Mouse (Mus musculus) lung, embryonic 16.5 days (tissue): Measurements from ENCODE around the gene AU040320. TPM values are rescaled to one million over a fixed set of nuclear protein-coding genes. Genes with fewer than 3 reads are reported as not detected.

Experiments
- ATAC-seq: fragments of 200-750 bp; cut with Nextera tagmentation; 2 replicates; pipeline ENCODE4 v1.8.0; 2017; ENCODE audit warnings: low read depth, mild to moderate bottlenecking, moderate library complexity
- H3K27ac ChIP-seq: fragments of 300-500 bp; sonication (generic); 2 replicates; pipeline ENCODE4 v1.5.1; 2014; ENCODE audit warnings: mild to moderate bottlenecking, control low read depth, low read length
- H3K27me3 ChIP-seq: fragments of 300-500 bp; sonication (generic); 2 replicates; pipeline ENCODE4 v1.6.1; 2014; ENCODE audit warnings: low read depth, low read length, mixed read lengths; ENCODE audit not compliant: control insufficient read depth, insufficient read depth
- H3K36me3 ChIP-seq: fragments of 300-500 bp; sonication (generic); 2 replicates; pipeline ENCODE4 v1.6.1; 2014; ENCODE audit warnings: low read length; ENCODE audit not compliant: control insufficient read depth, insufficient read depth
- H3K4me1 ChIP-seq: fragments of 300-500 bp; sonication (generic); replicated peaks from 2 replicates; pipeline ENCODE4 v1.6.1; 2014; ENCODE audit warnings: low read length, mixed read lengths; ENCODE audit not compliant: control insufficient read depth, insufficient read depth
- H3K4me2 ChIP-seq: fragments of 300-500 bp; sonication (generic); 2 replicates; pipeline ENCODE4 v1.6.1; 2014; ENCODE audit warnings: low read depth, low read length, control low read depth
- H3K4me3 ChIP-seq: fragments of 300-500 bp; sonication (generic); 2 replicates; pipeline ENCODE4 v1.5.1; 2014; ENCODE audit warnings: mild to moderate bottlenecking, low read length, control low read depth
- H3K9ac ChIP-seq: fragments of 300-500 bp; sonication (generic); 2 replicates; pipeline ENCODE4 v1.6.1; 2014; ENCODE audit warnings: low read length, control low read depth
- H3K9me3 ChIP-seq: fragments of 300-500 bp; sonication (generic); 2 replicates; pipeline ENCODE4 v1.6.1; 2016; ENCODE audit warnings: low read length; ENCODE audit not compliant: control insufficient read depth
- WGBS: fragments of 180-500 bp; shearing (Covaris S2); extraction: QIAGEN DNeasy Blood & Tissue Kit; methylation state at CpG from one replicate; pipeline ENCODE4 v1.1.7; 2014; 5-methylcytosine and 5-hydroxymethylcytosine counted together
- polyA plus RNA-seq: library from polyadenylated mRNA; unstranded; fragments of >200 nt; fragmentation: Nextera tagmentation; extraction: Ambion mirVana; gene quantifications from 2 replicates; pipeline ENCODE4 v1.2.1, GENCODE M21; 2015

Gene AU040320
- polyA plus RNA-seq, 1 experiment from 2014 or later = 24.2 TPM

DNA sequence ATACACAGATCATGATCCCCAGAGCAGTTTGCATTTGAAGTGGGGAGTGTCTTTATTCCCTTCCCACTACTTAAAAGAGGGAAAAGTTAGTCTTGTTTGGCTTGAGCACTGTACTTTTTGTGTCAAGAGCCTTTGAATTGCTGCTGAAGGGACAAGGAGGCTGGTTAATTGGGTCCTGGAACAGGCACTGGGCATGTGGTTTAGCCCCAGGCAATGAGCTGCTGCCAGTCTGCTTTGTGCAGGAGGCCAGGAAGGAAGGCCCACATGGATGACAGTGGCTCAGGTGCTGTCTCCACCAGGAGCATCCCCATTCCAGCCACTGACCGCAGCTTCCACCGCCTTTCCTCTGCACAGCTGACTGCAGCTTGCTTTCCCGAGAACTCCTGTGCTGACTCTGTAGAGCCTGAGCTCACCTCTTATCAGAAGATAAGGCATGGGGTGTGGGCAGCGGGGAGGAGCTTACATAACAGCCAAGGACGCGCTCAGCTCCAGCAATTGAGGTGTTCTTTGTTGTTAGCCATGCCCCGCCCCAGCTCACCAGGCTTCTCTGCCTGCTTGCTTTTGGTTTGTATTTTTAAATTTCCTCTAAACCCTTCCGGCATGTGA, 50.0 kb downstream of the AU040320 start:
- no peaks in the 10 kb centered on the region for H3K36me3 ChIP-seq
- H3K27me3 ChIP-seq = no peaks in the 10 kb centered on the region
- H3K4me2 ChIP-seq = no peak overlapping the region
- no peak overlapping the region for H3K27ac ChIP-seq
- WGBS = 33% methylated on average over 8 of the region's 8 CpGs
- H3K4me3 ChIP-seq = no peak overlapping the region
- ATAC-seq = peak; percentile 47; the same call in 1 of the 2 replicates
- 0 out of 2 replicates have a peak, but pooled peaks cover 3% of the 10 kb centered on the region for H3K4me1 ChIP-seq
- no peak overlapping the region for H3K9ac ChIP-seq
- no peaks in the 10 kb centered on the region for H3K9me3 ChIP-seq

DNA sequence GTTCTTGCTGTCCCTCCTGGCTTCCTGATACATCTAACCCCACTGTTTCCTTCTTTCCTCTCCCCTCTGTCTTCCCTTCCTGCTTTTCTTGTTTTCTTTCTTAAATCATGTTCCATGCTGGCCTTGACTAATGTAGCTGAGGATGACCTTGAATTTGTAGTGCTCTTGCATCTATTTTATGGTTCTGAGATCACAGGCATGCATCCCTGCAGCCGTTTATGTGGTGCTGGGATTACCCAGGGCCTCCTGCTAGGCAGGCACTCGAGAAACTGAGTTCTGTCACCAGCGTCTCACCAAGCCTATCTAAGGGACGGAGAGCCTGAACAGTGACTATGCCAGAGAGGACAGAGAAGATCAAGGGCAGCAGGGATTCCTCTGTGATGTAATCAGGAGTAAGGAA, 52.4 kb downstream of the AU040320 start:
- no peaks in the 10 kb centered on the region for H3K9me3 ChIP-seq
- no peak overlapping the region for H3K27ac ChIP-seq
- ATAC-seq = no peak
- WGBS = 67% methylated on average over 4 of the region's 4 CpGs
- H3K36me3 ChIP-seq = no peaks in the 10 kb centered on the region
- H3K4me3 ChIP-seq = no peak overlapping the region
- no peaks in the 10 kb centered on the region for H3K27me3 ChIP-seq
- H3K9ac ChIP-seq = no peak overlapping the region
- no peak overlapping the region for H3K4me2 ChIP-seq
- H3K4me1 ChIP-seq = 0 out of 2 replicates have a peak, but pooled peaks cover 3% of the 10 kb centered on the region

DNA sequence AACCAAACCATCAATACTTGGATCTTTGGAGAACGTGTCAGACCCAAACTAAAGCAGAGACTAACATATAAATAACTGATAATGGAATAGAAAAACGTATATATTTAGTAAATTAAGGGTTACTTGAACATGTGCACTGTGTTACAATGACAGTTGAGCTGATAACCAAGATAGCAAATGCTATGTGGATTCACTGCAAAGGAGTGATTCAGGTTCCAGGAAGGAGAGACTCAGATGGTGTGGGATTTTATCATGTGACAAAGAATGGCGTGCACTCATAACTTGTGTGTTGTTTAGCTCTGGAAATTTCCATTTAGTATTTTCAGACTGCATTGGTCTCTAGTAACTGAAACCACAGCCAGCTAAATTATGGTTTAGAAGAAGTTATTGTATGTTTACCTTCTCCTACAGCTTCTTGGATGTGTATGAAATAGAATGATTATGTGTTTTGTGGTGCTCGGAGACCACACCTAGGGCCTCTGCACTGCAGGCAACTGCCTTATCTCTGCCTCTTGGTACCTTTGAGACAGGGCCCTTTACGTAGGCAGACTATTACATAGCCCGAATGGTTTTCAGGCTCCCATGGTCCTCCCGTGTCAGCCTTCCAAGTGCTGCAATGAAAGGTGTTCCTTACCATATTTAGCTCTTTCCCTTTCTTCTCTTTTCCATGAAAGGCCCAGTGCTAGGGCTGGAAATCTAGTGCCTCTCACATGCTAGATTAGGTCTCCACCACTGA, 53.5 kb downstream of the AU040320 start:
- 0 out of 2 replicates have a peak, but pooled peaks cover 3% of the 10 kb centered on the region for H3K4me1 ChIP-seq
- H3K27ac ChIP-seq = no peak overlapping the region
- WGBS = 79% methylated on average over 7 of the region's 7 CpGs
- H3K27me3 ChIP-seq = no peaks in the 10 kb centered on the region
- H3K9me3 ChIP-seq = no peaks in the 10 kb centered on the region
- no peaks in the 10 kb centered on the region for H3K36me3 ChIP-seq
- H3K9ac ChIP-seq = no peak overlapping the region
- no peak overlapping the region for H3K4me2 ChIP-seq
- H3K4me3 ChIP-seq = no peak overlapping the region
- no peak for ATAC-seq

DNA sequence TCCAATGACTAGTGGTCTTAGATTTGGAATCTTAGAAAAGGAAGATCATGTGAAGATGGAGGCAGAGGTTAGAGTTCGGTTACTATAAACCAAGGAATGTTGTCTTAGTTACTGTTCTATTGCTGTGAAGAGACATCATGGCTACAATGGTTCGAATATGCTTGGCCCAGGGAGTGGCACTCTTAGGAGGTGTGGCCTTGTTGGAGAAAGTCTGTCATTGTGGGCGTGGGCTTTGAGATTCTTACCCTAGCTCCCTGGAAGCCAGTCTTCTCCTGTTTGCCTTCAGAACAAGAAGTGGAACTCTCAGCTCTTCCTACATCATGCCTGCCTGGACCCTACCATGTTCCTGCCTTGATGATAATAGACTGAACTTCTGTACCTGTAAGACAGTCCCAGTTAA, 57.2 kb downstream of the AU040320 start:
- H3K4me3 ChIP-seq = no peak overlapping the region
- 81% methylated on average over 3 of the region's 3 CpGs for WGBS

DNA sequence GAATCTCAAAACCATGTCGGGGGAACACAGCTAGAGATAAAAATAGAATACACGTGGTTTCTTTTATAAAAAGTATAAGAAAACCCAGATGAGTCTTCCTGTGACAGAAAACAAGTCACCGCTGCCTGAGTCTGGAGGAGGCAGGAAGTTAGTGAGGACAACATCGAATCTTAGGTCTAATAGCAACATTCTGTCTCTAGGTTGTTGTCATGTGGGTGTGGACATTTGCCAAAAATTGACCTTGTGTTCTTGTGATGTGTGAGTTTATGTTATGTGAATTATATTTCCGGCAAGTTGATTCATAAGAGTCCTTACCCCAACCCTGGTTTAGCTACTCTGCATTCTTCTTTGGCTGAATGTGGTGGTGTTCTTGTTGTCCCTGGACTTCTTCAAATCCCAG, 59.9 kb downstream of the AU040320 start:
- WGBS = 62% methylated on average over 5 of the region's 5 CpGs
- Histone ChIP-seq H3K27me3 (no peaks in the 10 kb centered on the region), H3K27ac (no peak overlapping the region), H3K4me3 (no peak overlapping the region), H3K36me3 (peaks cover 2% of the 10 kb centered on the region; the same call in 1 of the 2 replicates), H3K4me1 (no peaks in the 10 kb centered on the region), H3K9me3 (no peaks in the 10 kb centered on the region), H3K9ac (no peak overlapping the region), H3K4me2 (no peak overlapping the region)
- ATAC-seq = no peak

More for the DNA sequence above, 57.2 kb downstream of the AU040320 start:
- no peaks in the 10 kb centered on the region for H3K9me3 ChIP-seq
- H3K27me3 ChIP-seq = no peaks in the 10 kb centered on the region
- H3K4me2 ChIP-seq = no peak overlapping the region
- H3K4me1 ChIP-seq = no peaks in the 10 kb centered on the region
- no peaks in the 10 kb centered on the region; the same call in 1 of the 2 replicates for H3K36me3 ChIP-seq
- no peak for ATAC-seq
- H3K9ac ChIP-seq = no peak overlapping the region
- no peak overlapping the region for H3K27ac ChIP-seq

DNA sequence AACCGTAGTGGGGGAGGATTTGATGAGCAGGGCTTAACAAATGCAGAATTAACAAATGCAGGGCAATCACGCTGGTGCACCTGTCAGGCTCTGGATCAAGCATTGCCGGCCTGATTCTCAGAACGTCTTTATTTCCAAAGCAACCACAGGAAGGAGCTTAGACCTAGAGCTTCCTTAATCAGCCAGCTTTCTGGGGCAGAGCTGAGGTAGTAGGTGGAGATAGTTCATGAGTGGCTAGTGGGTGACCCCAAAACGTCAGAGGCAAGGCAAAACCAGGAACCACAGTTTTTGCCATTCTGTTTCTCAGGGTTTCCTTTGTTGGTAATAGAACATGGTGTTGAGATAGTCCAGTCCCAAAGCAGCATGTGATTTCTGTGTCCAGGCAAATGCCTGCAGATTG, 61.5 kb downstream of the AU040320 start:
- ATAC-seq = no peak
- Histone ChIP-seq H3K27ac (no peak overlapping the region), H3K27me3 (no peaks in the 10 kb centered on the region), H3K9me3 (no peaks in the 10 kb centered on the region), H3K36me3 (peaks cover 2% of the 10 kb centered on the region), H3K4me1 (no peaks in the 10 kb centered on the region), H3K4me2 (no peak overlapping the region), H3K9ac (no peak overlapping the region), H3K4me3 (no peak overlapping the region)
- WGBS = 70% methylated on average over 5 of the region's 5 CpGs

DNA sequence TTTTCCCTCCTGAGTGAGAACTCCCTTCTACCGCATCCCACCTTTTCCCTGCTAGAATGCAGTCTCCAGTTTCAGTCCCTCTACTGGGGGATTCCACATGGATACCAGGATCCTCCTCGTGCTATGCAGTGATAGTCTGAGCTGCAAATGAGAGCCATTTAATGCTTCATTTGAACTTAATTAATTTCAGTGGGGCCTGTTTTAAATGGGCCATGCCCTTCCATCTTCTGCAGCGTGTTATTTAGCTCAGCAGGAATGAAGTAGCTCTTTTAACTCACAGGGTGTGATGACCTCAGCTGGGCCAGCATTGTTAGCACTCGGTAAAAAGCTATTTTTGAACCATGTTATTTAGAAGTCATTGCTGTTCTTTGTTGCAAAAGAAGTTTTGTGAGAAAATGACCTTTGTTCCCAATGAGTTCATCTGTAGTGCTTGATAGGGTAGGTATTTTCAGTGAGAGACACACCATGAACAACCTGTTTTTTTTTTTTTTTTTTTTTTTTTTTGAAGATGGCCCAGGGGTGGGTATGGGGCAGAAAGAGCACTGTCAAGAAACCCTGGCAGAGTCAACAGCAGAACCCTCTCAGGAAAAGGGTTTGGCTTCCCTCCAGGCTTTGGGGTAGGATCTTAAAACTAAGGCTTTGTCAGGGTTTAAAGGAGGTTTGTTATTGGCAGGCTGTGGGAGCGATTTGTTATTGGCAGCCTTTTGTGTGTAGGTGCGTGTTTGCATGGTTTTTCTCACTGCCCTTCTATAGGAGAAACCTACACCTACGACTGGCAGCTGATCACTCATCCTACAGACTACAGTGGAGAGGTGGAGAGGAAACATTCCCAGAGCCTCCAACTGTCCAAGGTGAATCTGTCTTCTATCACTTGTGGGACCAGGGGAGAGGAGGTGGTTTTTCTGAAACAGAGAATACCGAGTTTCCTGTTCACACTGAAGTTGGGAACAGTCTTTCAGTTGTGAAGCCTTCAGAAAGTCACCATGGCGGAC, 69.8 kb downstream of the AU040320 start:
- Histone ChIP-seq H3K36me3 (no peaks in the 10 kb centered on the region; the same call in none of the 2 replicates), H3K27ac (no peak overlapping the region), H3K4me2 (no peak overlapping the region), H3K4me1 (no peaks in the 10 kb centered on the region), H3K27me3 (no peaks in the 10 kb centered on the region), H3K9ac (no peak overlapping the region), H3K4me3 (no peak overlapping the region), H3K9me3 (no peaks in the 10 kb centered on the region)
- no peak for ATAC-seq
- WGBS = 74% methylated on average over 9 of the region's 9 CpGs

DNA sequence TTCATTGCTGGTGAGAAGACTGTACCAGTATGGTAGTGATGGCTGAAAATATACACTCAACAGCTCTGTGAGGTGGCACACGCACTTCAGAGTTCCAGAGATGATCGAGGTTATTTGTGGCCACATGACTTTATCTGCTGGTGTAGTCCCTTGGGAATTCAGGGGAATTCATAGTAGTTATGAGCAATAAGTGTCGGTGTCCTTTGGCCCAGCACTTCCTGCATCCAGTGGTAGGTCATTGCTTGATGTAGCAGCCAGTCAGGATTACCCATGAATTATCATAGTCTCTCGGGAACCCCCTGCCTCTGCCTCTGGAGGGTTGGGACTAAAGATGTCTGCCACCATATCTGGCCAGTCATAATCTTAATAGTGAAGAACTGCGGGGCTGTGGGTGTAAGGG, 70.6 kb downstream of the AU040320 start:
- 80% methylated on average over 5 of the region's 5 CpGs for WGBS
- no peaks in the 10 kb centered on the region for H3K4me1 ChIP-seq
- no peak overlapping the region for H3K27ac ChIP-seq
- H3K9ac ChIP-seq = no peak overlapping the region
- no peaks in the 10 kb centered on the region for H3K9me3 ChIP-seq
- no peak for ATAC-seq
- no peak overlapping the region for H3K4me3 ChIP-seq
- no peak overlapping the region for H3K4me2 ChIP-seq
- H3K27me3 ChIP-seq = no peaks in the 10 kb centered on the region
- no peaks in the 10 kb centered on the region; the same call in none of the 2 replicates for H3K36me3 ChIP-seq

DNA sequence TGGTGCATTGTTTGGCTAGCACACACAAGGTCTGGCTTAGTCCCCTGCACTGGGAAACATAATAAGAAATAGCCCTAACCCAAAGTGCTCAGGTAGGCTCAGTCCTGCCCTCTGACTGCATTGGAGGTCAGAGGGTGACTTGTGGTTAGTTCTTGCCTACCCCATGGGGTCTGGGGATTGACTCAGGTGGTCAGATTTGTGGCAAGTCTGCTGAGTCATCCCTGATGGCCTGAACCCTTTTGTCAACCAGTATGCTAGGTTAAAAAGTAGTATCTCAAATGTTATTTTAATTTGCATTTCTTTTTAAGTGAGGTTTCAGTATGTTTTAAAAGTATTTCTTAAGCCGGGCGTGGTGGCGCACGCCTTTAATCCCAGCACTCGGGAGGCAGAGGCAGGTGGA, 77.8 kb downstream of the AU040320 start:
- Histone ChIP-seq H3K27me3 (no peaks in the 10 kb centered on the region), H3K9ac (no peak overlapping the region), H3K27ac (no peak overlapping the region), H3K4me3 (no peak overlapping the region), H3K4me1 (no peaks in the 10 kb centered on the region), H3K9me3 (no peaks in the 10 kb centered on the region), H3K4me2 (no peak overlapping the region), H3K36me3 (peaks cover 6% of the 10 kb centered on the region)
- WGBS = 96% methylated on average over 5 of the region's 5 CpGs
- no peak for ATAC-seq
